Mouse (Mus musculus) embryo, embryonic 9.5 days (tissue): ENCODE results near the gene Gm28051.

Source experiments
- DNase-seq: peaks from one replicate; pipeline ENCODE4 v3.0.0-alpha.2; 2017; ENCODE audit errors: extremely low spot score

The Gm28051 gene

GRCm38 (mm10) chr12:102686321-102686720 lies 71.2 kb downstream of the Gm28051 start:
- DNase-seq: no peak

- no peak for DNase-seq
Observed at GRCm38 (mm10) chr12:102685523-102685931, 72.0 kb downstream of the Gm28051 start.

GRCm38 (mm10) chr12:102684720-102685386 lies 72.7 kb downstream of the Gm28051 start:
- no peak for DNase-seq

- DNase-seq: no peak
Observed at GRCm38 (mm10) chr12:102683979-102684378, 73.6 kb downstream of the Gm28051 start.

- no peak for DNase-seq
Observed at GRCm38 (mm10) chr12:102683438-102683837, 74.1 kb downstream of the Gm28051 start.

- no peak for DNase-seq
Observed at GRCm38 (mm10) chr12:102682722-102683299, 74.8 kb downstream of the Gm28051 start.

- DNase-seq: no peak
Observed at GRCm38 (mm10) chr12:102682085-102682484, 75.5 kb downstream of the Gm28051 start.

- no peak for DNase-seq
Observed at GRCm38 (mm10) chr12:102681590-102681989, 76.0 kb downstream of the Gm28051 start.

GRCm38 (mm10) chr12:102678820-102679219 lies 78.7 kb downstream of the Gm28051 start:
- no peak for DNase-seq

GRCm38 (mm10) chr12:102677089-102677488 lies 80.5 kb downstream of the Gm28051 start:
- DNase-seq: no peak

- no peak for DNase-seq
Observed at GRCm38 (mm10) chr12:102674556-102674955, 83.0 kb downstream of the Gm28051 start.

GRCm38 (mm10) chr12:102674123-102674522 lies 83.4 kb downstream of the Gm28051 start:
- DNase-seq: no peak

GRCm38 (mm10) chr12:102672857-102673839 lies 84.4 kb downstream of the Gm28051 start:
- DNase-seq: no peak

- no peak for DNase-seq
Observed at GRCm38 (mm10) chr12:102672176-102672575, 85.4 kb downstream of the Gm28051 start.

- no peak for DNase-seq
Observed at GRCm38 (mm10) chr12:102670848-102671247, 86.7 kb downstream of the Gm28051 start.
